Mouse (Mus musculus) pancreas, adult 10 weeks (tissue): Measurements from ENCODE around the gene Olfr1095. TPM values are rescaled to one million over a fixed set of nuclear protein-coding genes. Genes with fewer than 3 reads are reported as not detected.

Experiments
- polyA plus RNA-seq: library from polyadenylated mRNA; stranded (reverse); fragments of 350-450 nt; fragmentation: Illumina TruSeq; extraction: RNeasy Lipid Tissue Mini Kit (QIAGEN cat#74804); gene quantifications from one replicate; pipeline ENCODE4 v1.2.3, GENCODE M21; 2015; ENCODE audit warnings: low read depth, low replicate concordance; ENCODE audit not compliant: insufficient read depth

Gene Olfr1095
- not detected for polyA plus RNA-seq

GRCm38 (mm10) chr2:86851596-86851995 is at the start of gene Olfr1095:
Olfr1095 (minus strand) TSS chr2:86851696.

GRCm38 (mm10) chr2:86892116-86892515 is 40.6 kb upstream of the Olfr1095 start, which contains the start of gene Olfr1097:
Olfr1097 (minus strand) TSS chr2:86892216.

GRCm38 (mm10) chr2:86874702-86875101 is 23.2 kb upstream of the Olfr1095 start, which contains the start of gene Gm13723:
Gm13723 (minus strand) TSS chr2:86874802.

GRCm38 (mm10) chr2:86824363-86824762 is 27.1 kb downstream of the Olfr1095 start, which contains the start of gene Olfr1094:
Olfr1094 (plus strand) TSS chr2:86824663.

GRCm38 (mm10) chr2:86809918-86810317 is 41.6 kb downstream of the Olfr1095 start, which contains the start of gene Olfr141:
Olfr141 (minus strand) TSS chr2:86810018.

Other genes starting within 250 kb of the Olfr1095 start
- not detected for gene Olfr1084, start 212.0 kb downstream of the Olfr1095 start, polyA plus RNA-seq
- gene Olfr1085, start 189.7 kb downstream of the Olfr1095 start, polyA plus RNA-seq = not detected
- gene Olfr1086, start 171.6 kb downstream of the Olfr1095 start, polyA plus RNA-seq = not detected
- gene Olfr1087, start 153.3 kb downstream of the Olfr1095 start, polyA plus RNA-seq = not detected
- gene Olfr1089, start 118.0 kb downstream of the Olfr1095 start, polyA plus RNA-seq = not detected
- gene Olfr1090, start 92.7 kb downstream of the Olfr1095 start, polyA plus RNA-seq = not detected
- not detected for gene Olfr1093, start 69.2 kb downstream of the Olfr1095 start, polyA plus RNA-seq
- gene Olfr141, start 41.7 kb downstream of the Olfr1095 start, polyA plus RNA-seq = not detected
- not detected for gene Olfr1094, start 27.0 kb downstream of the Olfr1095 start, polyA plus RNA-seq
- gene Gm13723, start 23.1 kb upstream of the Olfr1095 start, polyA plus RNA-seq = not detected
- gene Olfr1097, start 40.5 kb upstream of the Olfr1095 start, polyA plus RNA-seq = not detected
- not detected for gene Olfr1098, start 72.8 kb upstream of the Olfr1095 start, polyA plus RNA-seq
- not detected for gene Olfr1099, start 109.0 kb upstream of the Olfr1095 start, polyA plus RNA-seq
- gene Olfr1100, start 128.3 kb upstream of the Olfr1095 start, polyA plus RNA-seq = not detected
- gene Olfr1101, start 139.5 kb upstream of the Olfr1095 start, polyA plus RNA-seq = not detected
- not detected for gene Olfr1102, start 146.7 kb upstream of the Olfr1095 start, polyA plus RNA-seq
- not detected for gene Olfr1104, start 175.4 kb upstream of the Olfr1095 start, polyA plus RNA-seq
- gene Olfr1105, start 184.8 kb upstream of the Olfr1095 start, polyA plus RNA-seq = not detected
- gene Olfr1106, start 200.6 kb upstream of the Olfr1095 start, polyA plus RNA-seq = not detected
- gene Olfr1107, start 224.1 kb upstream of the Olfr1095 start, polyA plus RNA-seq = not detected
- gene Olfr1109, start 244.3 kb upstream of the Olfr1095 start, polyA plus RNA-seq = not detected